Mouse (Mus musculus) cerebellum, adult 2 months (tissue): ENCODE measurements around the gene Procr.

Source experiments
- CTCF ChIP-seq: fragments of 200-500 bp; IDR thresholded peaks from 2 replicates; pipeline ENCODE4 v1.5.1; 2011; ENCODE audit warnings: low read depth, mild to moderate bottlenecking, control low read depth, low read length, moderate library complexity, borderline replicate concordance; ENCODE audit not compliant: insufficient read depth
- POLR2A ChIP-seq: fragments of 200-500 bp; IDR thresholded peaks from 2 replicates; pipeline ENCODE4 v1.6.1; 2011; ENCODE audit warnings: low read length, control low read depth, borderline replicate concordance; ENCODE audit not compliant: insufficient read depth

GRCm38 (mm10) chr2:155774261-155774926, 23.5 kb downstream of the Procr start:
- TF ChIP-seq CTCF (no peak), POLR2A (no peak)
